34 mouse cellular contexts compared by ENCODE assay signal in the genomic region with DNA sequence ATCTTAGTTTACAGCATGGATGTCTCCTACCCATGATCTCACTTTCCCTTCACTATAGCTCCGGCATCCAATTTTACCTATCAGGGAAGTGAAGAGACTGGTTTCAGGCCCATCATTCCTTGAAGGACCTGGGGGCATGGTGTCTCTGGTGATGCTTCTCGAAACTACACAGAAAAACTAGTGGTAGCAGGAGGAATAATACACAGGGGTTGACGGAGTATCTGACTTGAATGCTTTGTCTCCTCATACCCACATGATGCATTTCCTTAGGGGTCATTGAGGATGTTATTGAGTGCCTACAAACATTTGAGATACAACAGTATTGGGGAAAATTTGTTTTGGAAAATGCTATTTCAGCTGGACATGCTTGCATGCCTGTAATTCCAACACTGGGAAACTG.
"Had no signal": no experiment of that assay in that cellular context is flagged by ENCODE, and none has a peak within 500 bp of the region (broad histone marks: within the 10 kb centered on the region; RNA-seq: fewer than 3 reads in every experiment).

No protein-coding gene starts in this region.

- ATAC-seq: hindbrain, embryonic 16.5 days; hindbrain, postnatal 0 days; inflammation-experienced regulatory T-cells, adult 6 months; intestine, embryonic 15.5 days; intestine, embryonic 16.5 days; intestine, postnatal 0 days had no signal

- H3K4me1 ChIP-seq: heart, embryonic 10.5 days; heart, embryonic 12.5 days; heart, embryonic 13.5 days; heart, embryonic 15.5 days; intestine, embryonic 15.5 days had no signal

- H3K27ac ChIP-seq: heart, embryonic 10.5 days; heart, embryonic 13.5 days; heart, embryonic 15.5 days; hindbrain, embryonic 10.5 days; hindbrain, embryonic 12.5 days; hindbrain, embryonic 13.5 days; hindbrain, embryonic 14.5 days; hindbrain, embryonic 15.5 days; hindbrain, postnatal 0 days; intestine, embryonic 15.5 days; kidney, embryonic 15.5 days; kidney, postnatal 0 days; layer of hippocampus, adult 2 months had no signal

- H3K4me2 ChIP-seq: heart, embryonic 11.5 days; heart, embryonic 12.5 days; heart, embryonic 13.5 days; heart, embryonic 15.5 days; hindbrain, embryonic 12.5 days; hindbrain, embryonic 13.5 days; hindbrain, embryonic 14.5 days; hindbrain, embryonic 15.5 days; intestine, embryonic 15.5 days; kidney, embryonic 15.5 days had no signal

- H3K9ac ChIP-seq: heart, embryonic 12.5 days; heart, embryonic 13.5 days; heart, embryonic 15.5 days; hindbrain, embryonic 12.5 days; hindbrain, embryonic 13.5 days; hindbrain, embryonic 14.5 days; hindbrain, embryonic 15.5 days; intestine, embryonic 15.5 days; kidney, embryonic 15.5 days had no signal

- DNase-seq: heart, postnatal 10 days; heart, postnatal 14 days; heart, postnatal 36 days; kidney, adult 11 months; kidney, adult 18-20 months; kidney, adult 2 months; kidney, adult 8-10 months; kidney, adult 9 months; kidney, postnatal 10 days; kidney, postnatal 14 days; kidney, postnatal 25 days; kidney, postnatal 36 days; kidney, postnatal 4 days; layer of hippocampus, adult 9-11 months; layer of hippocampus, postnatal 36 days had no signal

- H3K36me3 ChIP-seq: heart, embryonic 10.5 days; heart, embryonic 12.5 days; heart, embryonic 13.5 days; heart, embryonic 15.5 days; hindbrain, embryonic 10.5 days; hindbrain, embryonic 12.5 days; hindbrain, embryonic 13.5 days; hindbrain, embryonic 15.5 days; intestine, embryonic 15.5 days; kidney, embryonic 15.5 days had no signal

- H3K9me3 ChIP-seq: heart, embryonic 10.5 days; heart, embryonic 12.5 days; heart, embryonic 13.5 days; heart, embryonic 15.5 days; hindbrain, embryonic 10.5 days; hindbrain, embryonic 12.5 days; hindbrain, embryonic 13.5 days; hindbrain, embryonic 15.5 days; intestine, embryonic 15.5 days; kidney, embryonic 15.5 days had no signal

- H3K4me3 ChIP-seq: heart, embryonic 10.5 days; heart, embryonic 12.5 days; heart, embryonic 13.5 days; heart, embryonic 15.5 days; hindbrain, embryonic 10.5 days; hindbrain, embryonic 12.5 days; hindbrain, embryonic 13.5 days; hindbrain, embryonic 15.5 days; intestine, embryonic 15.5 days; kidney, embryonic 15.5 days; layer of hippocampus, adult 2 months had no signal

- H3K27me3 ChIP-seq: heart, embryonic 12.5 days; heart, embryonic 13.5 days; heart, embryonic 15.5 days; hindbrain, embryonic 12.5 days; hindbrain, embryonic 13.5 days; hindbrain, embryonic 15.5 days; intestine, embryonic 15.5 days; kidney, embryonic 15.5 days had no signal
